15 mouse cellular contexts compared by ENCODE assay signal in the genomic region with DNA sequence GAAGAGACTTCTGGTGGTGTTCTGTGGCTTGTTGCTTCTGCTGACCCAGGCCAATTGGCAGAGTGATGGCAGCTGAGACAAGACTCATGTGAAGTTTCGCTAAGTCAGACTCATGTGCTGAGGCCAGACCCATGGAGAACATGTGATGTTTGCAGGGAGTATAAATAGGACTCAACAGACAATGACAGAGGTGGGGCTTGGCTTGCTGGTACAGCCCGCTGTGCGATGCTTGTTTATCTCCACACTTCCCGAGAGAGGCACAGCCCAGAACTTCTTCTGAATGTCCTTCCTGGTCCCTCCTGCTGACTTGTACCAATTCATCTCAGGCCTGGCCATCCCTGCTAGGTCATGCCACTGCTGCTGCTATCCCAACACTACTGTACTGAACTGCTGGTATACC. TPM values are rescaled to one million over a fixed set of nuclear protein-coding genes. Genes with fewer than 3 reads are reported as not detected.
"Had no signal": no experiment of that assay in that cellular context is flagged by ENCODE, and none has a peak within 500 bp of the region (broad histone marks: within the 10 kb centered on the region; RNA-seq: fewer than 3 reads in every experiment).

No protein-coding gene starts in this region.

- H3K4me2 ChIP-seq: kidney, embryonic 15.5 days; limb, embryonic 13.5 days; lung, embryonic 15.5 days; neural tube, embryonic 15.5 days had no signal

- H3K27ac ChIP-seq: kidney, embryonic 15.5 days; limb, embryonic 13.5 days; liver, embryonic 14.5 days; lung, embryonic 15.5 days; midbrain, embryonic 10.5 days; neural tube, embryonic 15.5 days had no signal

- DNase-seq: kidney, adult 2 months; kidney, postnatal 14 days; left cerebral cortex, postnatal 4 days; midbrain, embryonic 14.5 days; right cerebral cortex, postnatal 4 days; thymus, postnatal 14 days had no signal

- H3K4me3 ChIP-seq: kidney, embryonic 15.5 days; limb, embryonic 13.5 days; lung, embryonic 15.5 days; midbrain, embryonic 10.5 days; myocyte; neural tube, embryonic 15.5 days had no signal

- H3K36me3 ChIP-seq: kidney, embryonic 15.5 days; limb, embryonic 13.5 days; lung, embryonic 15.5 days; midbrain, embryonic 10.5 days; neural tube, embryonic 15.5 days had no signal

- H3K9ac ChIP-seq: kidney, embryonic 15.5 days; limb, embryonic 13.5 days; liver, embryonic 14.5 days; lung, embryonic 15.5 days; neural tube, embryonic 15.5 days had no signal

- H3K9me3 ChIP-seq: kidney, embryonic 15.5 days; limb, embryonic 13.5 days; lung, embryonic 15.5 days; midbrain, embryonic 10.5 days; neural tube, embryonic 15.5 days had no signal

- H3K27me3 ChIP-seq: kidney, embryonic 15.5 days; limb, embryonic 13.5 days; lung, embryonic 15.5 days; neural tube, embryonic 15.5 days had no signal

RNA-seq across cellular contexts. Expression of a gene that starts 42.7 kb away (rescaled TPM):
- polyA plus RNA-seq: kidney, embryonic 15.5 days; midbrain, embryonic 10.5 days; midbrain, embryonic 14.5 days; neural tube, embryonic 11.5 days had no signal

RNA-seq across cellular contexts. Expression of a gene that starts 57.2 kb away (rescaled TPM):
- total RNA-seq: megakaryocyte, adult 5-6 weeks had no signal
